Mouse (Mus musculus): ENCODE results near the gene Olfr1121. TPM values are rescaled to one million over a fixed set of nuclear protein-coding genes. Genes with fewer than 3 reads are reported as not detected.
"Not testable (repeated sequence)": the region's sequence is repeated elsewhere in the genome, so short reads cannot be mapped to it uniquely, and the experiment has no call there.

Gene Olfr1121
- not detected in 2 replicates for polyA plus RNA-seq (2015; fragmentation: Nextera tagmentation; extraction: Ambion mirVana)

- Histone ChIP-seq H3K27me3 (replicated peaks; ENCODE audit: control insufficient read depth, insufficient read depth, low read length) (no peaks in the 10 kb centered on the region), H3K9me3 (ENCODE audit: control insufficient read depth, low read length) (no peaks in the 10 kb centered on the region)
Observed at GRCm38 (mm10) chr2:87369595-87369994, at the start of gene Olfr1121. TSS of gene Olfr1121 (plus strand) at chr2:87369895.

GRCm38 (mm10) chr2:87354515-87354914, 15.2 kb upstream of the Olfr1121 start, which contains the start of gene Olfr1120:
TSS of gene Olfr1120 (plus strand) at chr2:87354815.
- ATAC-seq, result no peak
- Histone ChIP-seq H3K4me2 (ENCODE audit: low read length) (no peak within 1 kb of the TSS), H3K9ac (ENCODE audit: low read depth, low read length) (no peak within 1 kb of the TSS), H3K4me1 (ENCODE audit: control insufficient read depth, insufficient read depth, low read depth, low read length) (no peaks in the 10 kb centered on the region), H3K27ac (ENCODE audit: low read depth, low read length) (no peak within 1 kb of the TSS), H3K9me3 (ENCODE audit: control insufficient read depth, low read length) (no peaks in the 10 kb centered on the region), H3K36me3 (ENCODE audit: control insufficient read depth, insufficient read depth, low read length) (no peaks in the 10 kb centered on the region), H3K4me3 (ENCODE audit: low read length) (no peak within 1 kb of the TSS), H3K27me3 (replicated peaks; ENCODE audit: control insufficient read depth, insufficient read depth, low read length) (no peaks in the 10 kb centered on the region)
- WGBS, result 66% methylated on average over 2 of the region's 2 CpGs

More at GRCm38 (mm10) chr2:87369595-87369994, at the start of gene Olfr1121:
- 42% methylated on average over 1 of the region's 1 CpGs for WGBS
- Histone ChIP-seq H3K4me3 (ENCODE audit: low read length) (no peak within 1 kb of the TSS), H3K4me2 (ENCODE audit: low read length) (no peak within 1 kb of the TSS), H3K9ac (ENCODE audit: low read depth, low read length) (no peak within 1 kb of the TSS), H3K4me1 (ENCODE audit: control insufficient read depth, insufficient read depth, low read depth, low read length) (no peaks in the 10 kb centered on the region), H3K36me3 (ENCODE audit: control insufficient read depth, insufficient read depth, low read length) (no peaks in the 10 kb centered on the region), H3K27ac (ENCODE audit: low read depth, low read length) (no peak within 1 kb of the TSS)
- no peak for ATAC-seq

- not testable (repeated sequence) for H3K4me3 ChIP-seq (ENCODE audit: low read length); H3K4me2 ChIP-seq (ENCODE audit: low read length); ATAC-seq; H3K36me3 ChIP-seq (ENCODE audit: control insufficient read depth, insufficient read depth, low read length); H3K9me3 ChIP-seq (ENCODE audit: control insufficient read depth, low read length); H3K9ac ChIP-seq (ENCODE audit: low read depth, low read length); H3K27ac ChIP-seq (ENCODE audit: low read depth, low read length); H3K4me1 ChIP-seq (ENCODE audit: control insufficient read depth, insufficient read depth, low read depth, low read length); H3K27me3 ChIP-seq (replicated peaks; ENCODE audit: control insufficient read depth, insufficient read depth, low read length)
- 92% methylated on average over 2 of the region's 2 CpGs for WGBS
Observed at GRCm38 (mm10) chr2:87360121-87360520, 9.6 kb upstream of the Olfr1121 start.

GRCm38 (mm10) chr2:87371726-87372125, 2.0 kb downstream of the Olfr1121 start:
- Histone ChIP-seq H3K4me2 (ENCODE audit: low read length) (no peak overlapping the region), H3K4me3 (ENCODE audit: low read length) (no peak overlapping the region), H3K36me3 (ENCODE audit: control insufficient read depth, insufficient read depth, low read length) (no peaks in the 10 kb centered on the region), H3K27me3 (replicated peaks; ENCODE audit: control insufficient read depth, insufficient read depth, low read length) (no peaks in the 10 kb centered on the region), H3K4me1 (ENCODE audit: control insufficient read depth, insufficient read depth, low read depth, low read length) (no peaks in the 10 kb centered on the region), H3K27ac (ENCODE audit: low read depth, low read length) (no peak overlapping the region), H3K9me3 (ENCODE audit: control insufficient read depth, low read length) (no peaks in the 10 kb centered on the region), H3K9ac (ENCODE audit: low read depth, low read length) (no peak overlapping the region)
- peak; percentile 67 for ATAC-seq
- 85% methylated on average over 4 of the region's 4 CpGs for WGBS

GRCm38 (mm10) chr2:87383935-87384334, 14.2 kb downstream of the Olfr1121 start:
- WGBS, result 84% methylated on average over 2 of the region's 2 CpGs
- Histone ChIP-seq H3K27me3 (replicated peaks; ENCODE audit: control insufficient read depth, insufficient read depth, low read length) (no peaks in the 10 kb centered on the region), H3K36me3 (ENCODE audit: control insufficient read depth, insufficient read depth, low read length) (no peaks in the 10 kb centered on the region), H3K27ac (ENCODE audit: low read depth, low read length) (no peak overlapping the region), H3K9me3 (ENCODE audit: control insufficient read depth, low read length) (no peaks in the 10 kb centered on the region), H3K4me1 (ENCODE audit: control insufficient read depth, insufficient read depth, low read depth, low read length) (no peaks in the 10 kb centered on the region), H3K4me3 (ENCODE audit: low read length) (no peak overlapping the region), H3K4me2 (ENCODE audit: low read length) (no peak overlapping the region), H3K9ac (ENCODE audit: low read depth, low read length) (no peak overlapping the region)
- no peak for ATAC-seq

GRCm38 (mm10) chr2:87385549-87385948, 15.9 kb downstream of the Olfr1121 start, which contains the start of gene Olfr1122:
TSS of gene Olfr1122 (plus strand) at chr2:87385849.
- 86% methylated on average over 2 of the region's 2 CpGs for WGBS
- H3K4me1 ChIP-seq (ENCODE audit: control insufficient read depth, insufficient read depth, low read depth, low read length), result no peaks in the 10 kb centered on the region
- H3K4me3 ChIP-seq (ENCODE audit: low read length), result no peak within 1 kb of the TSS
- H3K36me3 ChIP-seq (ENCODE audit: control insufficient read depth, insufficient read depth, low read length), result no peaks in the 10 kb centered on the region
- no peak within 1 kb of the TSS for H3K4me2 ChIP-seq (ENCODE audit: low read length)
- H3K27ac ChIP-seq (ENCODE audit: low read depth, low read length), result no peak within 1 kb of the TSS
- no peaks in the 10 kb centered on the region for H3K27me3 ChIP-seq (replicated peaks; ENCODE audit: control insufficient read depth, insufficient read depth, low read length)
- no peak within 1 kb of the TSS for H3K9ac ChIP-seq (ENCODE audit: low read depth, low read length)
- no peaks in the 10 kb centered on the region for H3K9me3 ChIP-seq (ENCODE audit: control insufficient read depth, low read length)
- no peak for ATAC-seq

GRCm38 (mm10) chr2:87393605-87394004, 23.9 kb downstream of the Olfr1121 start:
- not testable (repeated sequence) for H3K4me2 ChIP-seq (ENCODE audit: low read length); H3K36me3 ChIP-seq (ENCODE audit: control insufficient read depth, insufficient read depth, low read length); H3K27me3 ChIP-seq (replicated peaks; ENCODE audit: control insufficient read depth, insufficient read depth, low read length); H3K4me3 ChIP-seq (ENCODE audit: low read length); H3K9me3 ChIP-seq (ENCODE audit: control insufficient read depth, low read length); H3K27ac ChIP-seq (ENCODE audit: low read depth, low read length); H3K4me1 ChIP-seq (ENCODE audit: control insufficient read depth, insufficient read depth, low read depth, low read length); H3K9ac ChIP-seq (ENCODE audit: low read depth, low read length)
- WGBS, result 95% methylated on average over 5 of the region's 5 CpGs
- ATAC-seq, result 0 out of 2 replicates have a peak, but pooled peaks have one; percentile 40

- peak; percentile 73 for ATAC-seq
- not testable (repeated sequence) for H3K4me2 ChIP-seq (ENCODE audit: low read length); H3K27ac ChIP-seq (ENCODE audit: low read depth, low read length); H3K36me3 ChIP-seq (ENCODE audit: control insufficient read depth, insufficient read depth, low read length); H3K4me1 ChIP-seq (ENCODE audit: control insufficient read depth, insufficient read depth, low read depth, low read length); H3K9ac ChIP-seq (ENCODE audit: low read depth, low read length); H3K27me3 ChIP-seq (replicated peaks; ENCODE audit: control insufficient read depth, insufficient read depth, low read length); H3K9me3 ChIP-seq (ENCODE audit: control insufficient read depth, low read length); H3K4me3 ChIP-seq (ENCODE audit: low read length)
- 81% methylated on average over 7 of the region's 7 CpGs for WGBS
Observed at GRCm38 (mm10) chr2:87394686-87395085, 25.0 kb downstream of the Olfr1121 start.

GRCm38 (mm10) chr2:87416335-87416734, 46.6 kb downstream of the Olfr1121 start, which contains the start of gene Olfr1123:
TSS of gene Olfr1123 (plus strand) at chr2:87416635.
- Histone ChIP-seq H3K9ac (ENCODE audit: low read depth, low read length) (no peak within 1 kb of the TSS), H3K27ac (ENCODE audit: low read depth, low read length) (no peak within 1 kb of the TSS), H3K36me3 (ENCODE audit: control insufficient read depth, insufficient read depth, low read length) (no peaks in the 10 kb centered on the region), H3K27me3 (replicated peaks; ENCODE audit: control insufficient read depth, insufficient read depth, low read length) (no peaks in the 10 kb centered on the region), H3K4me1 (ENCODE audit: control insufficient read depth, insufficient read depth, low read depth, low read length) (no peaks in the 10 kb centered on the region), H3K4me3 (ENCODE audit: low read length) (no peak within 1 kb of the TSS), H3K9me3 (ENCODE audit: control insufficient read depth, low read length) (no peaks in the 10 kb centered on the region), H3K4me2 (ENCODE audit: low read length) (no peak within 1 kb of the TSS)
- WGBS, result 84% methylated on average over 1 of the region's 1 CpGs
- ATAC-seq, result no peak

Measured in hindbrain, embryonic 16.5 days (tissue).